Mouse (Mus musculus): ENCODE results near the gene Msl2.

Msl2 gene

GRCm38 (mm10) chr9:101073987-101074331 is at the start of gene Msl2:
Gene Msl2, plus strand, starts transcription at chr9:101074101.
- no peak for DNase-seq (ENCODE audit: low read depth, low spot score)

- DNase-seq (ENCODE audit: low read depth, low spot score): no peak
Measured at GRCm38 (mm10) chr9:101033761-101034447, 40.0 kb upstream of the Msl2 start.

DNA sequence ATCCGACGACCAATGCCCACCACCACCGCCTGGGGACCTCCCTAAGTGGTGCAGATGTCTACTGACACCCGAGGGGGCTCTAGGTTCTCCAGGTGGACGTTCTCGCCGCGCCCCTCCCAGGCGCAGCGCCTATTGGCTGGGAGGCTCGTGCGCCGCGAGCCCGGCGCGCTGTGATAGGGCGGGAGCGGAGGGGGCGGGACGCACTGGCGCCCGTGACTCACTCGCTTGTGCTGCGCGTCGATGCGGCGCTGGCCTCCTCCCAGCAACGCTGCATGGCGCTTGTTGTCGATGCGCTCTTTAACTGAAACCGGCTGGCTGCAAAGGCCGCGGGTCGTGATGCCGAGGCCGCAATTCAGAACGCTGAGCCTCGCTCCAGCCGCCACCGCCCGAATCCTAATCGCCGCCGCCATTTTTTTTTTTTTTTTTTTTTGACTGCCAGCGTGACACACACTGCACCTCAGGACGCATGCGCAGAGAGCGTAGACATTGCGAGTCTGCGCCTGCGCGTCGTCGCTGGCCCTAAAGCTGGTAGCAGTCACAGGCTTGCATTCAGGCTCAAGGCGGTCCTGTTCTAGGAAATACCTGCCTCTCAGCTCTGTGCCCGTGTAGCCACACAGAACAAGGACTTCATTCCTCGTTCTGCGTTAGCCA is 39.3 kb upstream of the Msl2 start, which contains the start of gene Pccb:
Gene Pccb (minus strand): TSS at position 451 of the 651 bp plus-strand sequence.
- DNase-seq (ENCODE audit: low read depth, low spot score): peak; percentile 95

- DNase-seq (ENCODE audit: low read depth, low spot score): no peak
Measured at GRCm38 (mm10) chr9:101035836-101036596, 37.9 kb upstream of the Msl2 start.

DNA sequence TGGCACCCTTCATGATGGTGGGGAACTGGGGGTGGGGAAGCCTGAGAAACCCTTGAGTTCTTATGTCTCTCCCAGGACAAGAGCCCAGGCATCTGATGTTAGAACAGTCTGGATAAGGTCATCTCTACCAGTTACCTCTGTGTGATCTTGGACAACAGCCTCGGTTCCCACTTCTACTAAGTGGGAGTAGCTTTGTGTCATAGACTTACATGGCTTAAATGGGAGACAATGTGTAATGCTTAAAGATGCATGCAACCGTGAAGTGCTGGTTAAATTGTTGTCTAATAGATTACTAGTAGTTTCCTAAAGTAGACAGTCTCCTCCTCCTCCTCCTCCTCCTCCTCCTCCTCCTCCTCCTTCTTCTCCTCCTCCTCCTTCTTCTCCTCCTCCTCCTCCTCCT is 37.0 kb upstream of the Msl2 start:
- DNase-seq (ENCODE audit: low read depth, low spot score): no peak

DNA sequence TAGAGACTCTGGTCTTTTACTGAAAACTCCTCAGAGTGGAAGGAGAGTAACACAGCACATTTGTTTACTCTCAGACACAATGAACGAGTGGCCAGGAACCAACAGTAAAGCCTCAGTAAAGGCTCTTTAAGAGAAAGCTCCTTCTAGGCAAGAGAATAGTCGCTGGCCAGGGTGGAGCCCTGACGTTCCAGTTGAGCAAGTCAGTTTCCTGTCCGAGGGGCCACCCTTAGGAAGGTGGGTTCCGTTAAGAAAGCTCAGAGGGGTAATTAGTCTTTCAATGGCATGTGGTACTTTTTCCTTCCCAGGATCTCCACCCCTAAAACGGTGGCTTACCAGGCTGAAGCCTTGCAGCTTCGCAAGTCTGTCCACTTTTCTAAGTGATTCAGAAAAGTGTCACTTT is 36.5 kb upstream of the Msl2 start:
- DNase-seq (ENCODE audit: low read depth, low spot score): no peak

GRCm38 (mm10) chr9:101038634-101039033 is 35.3 kb upstream of the Msl2 start:
- DNase-seq (ENCODE audit: low read depth, low spot score): no peak

DNA sequence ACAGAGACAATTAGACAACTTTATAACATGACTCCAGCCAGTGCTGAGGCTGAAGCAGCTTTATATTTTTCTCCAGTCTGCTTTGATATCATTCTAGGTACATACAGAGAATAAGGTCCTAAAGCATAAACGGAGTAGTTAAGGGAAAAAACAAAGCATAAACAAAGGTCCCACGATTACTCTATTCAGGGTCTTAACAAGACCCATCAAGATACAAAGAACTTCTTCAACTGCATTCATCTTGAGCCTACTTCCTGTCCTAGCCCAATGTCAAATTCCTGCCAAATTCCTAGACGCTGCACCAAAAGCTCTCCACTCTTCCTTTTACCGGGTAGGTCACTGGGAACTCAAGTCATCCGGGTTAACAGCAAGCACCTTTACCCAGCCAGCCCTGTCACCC is 32.4 kb upstream of the Msl2 start:
- peak; percentile 79 for DNase-seq (ENCODE audit: low read depth, low spot score)

- DNase-seq (ENCODE audit: low read depth, low spot score): peak; percentile 59
Measured at GRCm38 (mm10) chr9:101042249-101042648, 31.7 kb upstream of the Msl2 start.

DNA sequence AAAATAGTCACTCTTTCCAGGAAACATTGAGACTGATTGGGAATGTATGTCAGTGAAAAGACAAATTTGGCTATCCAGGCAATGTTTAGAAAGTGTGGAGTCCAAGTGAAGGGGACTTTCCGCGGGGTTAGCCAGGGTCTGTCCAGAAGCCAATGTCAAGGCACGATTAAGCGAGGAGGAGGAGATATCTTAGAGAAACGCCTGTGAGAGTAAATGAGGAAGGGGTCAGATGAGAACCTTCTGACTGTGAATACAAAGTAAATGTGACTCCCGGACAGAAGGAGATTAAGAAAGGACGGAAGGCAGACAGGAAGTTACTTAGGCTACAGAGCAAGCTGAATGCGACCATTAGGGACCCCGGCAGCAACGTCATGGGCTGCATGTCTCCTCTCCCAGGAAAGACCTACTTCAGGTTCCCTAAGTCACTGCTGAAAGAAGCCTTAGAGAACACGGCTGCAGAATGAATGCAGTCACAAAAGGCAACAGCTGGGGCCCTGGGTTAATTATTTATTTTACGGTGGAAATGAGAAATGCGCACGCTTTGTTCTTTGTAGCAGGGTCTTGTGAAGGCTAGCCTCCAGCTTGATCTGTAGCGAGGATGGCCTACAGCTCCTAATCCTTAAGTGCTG is 28.1 kb upstream of the Msl2 start:
- no peak for DNase-seq (ENCODE audit: low read depth, low spot score)

GRCm38 (mm10) chr9:101052007-101052406 is 21.9 kb upstream of the Msl2 start:
- DNase-seq (ENCODE audit: low read depth, low spot score): no peak

GRCm38 (mm10) chr9:101052691-101053090 is 21.2 kb upstream of the Msl2 start:
- no peak for DNase-seq (ENCODE audit: low read depth, low spot score)

GRCm38 (mm10) chr9:101053279-101053678 is 20.6 kb upstream of the Msl2 start:
- DNase-seq (ENCODE audit: low read depth, low spot score): no peak

- no peak for DNase-seq (ENCODE audit: low read depth, low spot score)
Measured at GRCm38 (mm10) chr9:101057156-101057555, 16.7 kb upstream of the Msl2 start.

DNA sequence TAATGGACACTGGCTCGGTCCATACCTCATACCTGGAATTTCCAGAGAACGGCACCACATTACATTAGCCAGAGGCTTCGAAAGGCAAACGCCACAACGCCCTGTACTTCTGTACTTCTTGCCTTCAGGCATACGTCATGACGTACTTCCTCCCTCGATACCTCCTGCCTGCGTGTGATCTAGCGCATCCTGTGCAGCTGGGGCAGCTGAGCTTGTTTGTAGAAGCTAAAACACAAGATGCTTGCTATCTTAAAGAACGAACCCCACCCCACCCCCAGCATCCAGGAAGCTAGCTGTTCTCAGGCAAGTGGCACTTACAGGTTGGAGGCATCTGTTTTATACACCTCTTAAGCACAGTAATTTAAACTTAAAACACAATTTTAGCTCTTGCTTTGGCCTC is 12.9 kb upstream of the Msl2 start:
- DNase-seq (ENCODE audit: low read depth, low spot score): no peak

DNA sequence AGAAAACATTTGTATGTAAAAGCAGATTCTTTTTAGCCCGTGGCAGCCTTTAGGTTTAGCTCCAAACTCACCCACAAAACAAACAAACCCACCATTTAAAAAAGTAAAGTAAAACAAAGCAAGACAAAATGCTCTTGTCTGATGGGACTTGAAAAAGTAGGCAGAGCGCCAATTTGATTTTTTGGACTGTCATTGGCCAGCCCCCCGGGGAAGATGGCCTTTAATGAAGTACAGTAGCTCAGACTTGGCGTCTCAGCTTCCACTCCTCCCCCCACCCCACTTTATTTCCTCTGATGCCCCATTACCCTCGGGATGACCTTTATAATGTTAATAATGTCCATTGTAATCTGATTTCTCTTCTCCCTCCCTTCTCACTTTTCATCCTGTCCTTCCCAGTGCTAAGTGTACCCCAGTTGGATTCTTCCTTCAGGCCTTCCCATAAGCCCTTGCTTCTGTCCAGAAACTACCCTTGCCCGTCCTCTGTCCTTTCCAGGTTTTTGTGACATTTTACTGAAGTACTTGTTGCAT is 11.6 kb upstream of the Msl2 start:
- DNase-seq (ENCODE audit: low read depth, low spot score): no peak

GRCm38 (mm10) chr9:101065076-101065602 is 8.8 kb upstream of the Msl2 start:
- no peak for DNase-seq (ENCODE audit: low read depth, low spot score)

DNA sequence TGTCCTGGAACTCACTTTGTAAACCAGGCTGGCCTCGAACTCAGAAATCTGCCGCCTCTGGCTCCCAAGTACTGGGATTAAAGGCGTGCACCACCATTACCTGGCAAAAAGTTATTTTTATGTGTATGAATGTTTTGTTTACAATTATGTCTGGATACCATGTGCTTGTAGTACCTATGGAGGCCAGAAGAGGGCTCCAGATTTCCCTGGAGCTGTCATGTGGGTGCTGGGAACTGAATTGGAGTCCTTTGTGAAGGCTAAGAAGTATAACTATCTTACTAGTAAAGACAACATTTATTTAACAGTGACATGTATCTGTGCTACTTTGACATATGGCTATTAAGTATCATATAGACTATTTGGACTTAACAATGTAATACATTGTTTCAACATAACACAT is 4.1 kb upstream of the Msl2 start:
- no peak for DNase-seq (ENCODE audit: low read depth, low spot score)

- no peak for DNase-seq (ENCODE audit: low read depth, low spot score)
Measured at GRCm38 (mm10) chr9:101072506-101072905, 1.4 kb upstream of the Msl2 start.

- peak; percentile 95 for DNase-seq (ENCODE audit: low read depth, low spot score)
Measured at GRCm38 (mm10) chr9:101073041-101073986, 587 bp upstream of the Msl2 start.
